Mouse (Mus musculus) adrenal gland, adult 2 months (tissue): ENCODE results near the gene Sim2. TPM values are rescaled to one million over a fixed set of nuclear protein-coding genes. Genes with fewer than 3 reads are reported as not detected.
A peak's percentile ranks its signal among the peaks of the same experiment; 100 is the strongest.

Experiments used
- DNase-seq: peaks from one replicate; pipeline ENCODE4 v3.0.0; 2021
- polyA plus RNA-seq: library from polyadenylated mRNA; depleted of rRNA; stranded (reverse); fragments of >200 nt; gene quantifications from 2 replicates; pipeline ENCODE4 v1.2.3, GENCODE M21; 2012
- total RNA-seq, 2 experiments: library from RNA; stranded (reverse); gene quantifications; 2 replicates each; pipeline ENCODE4 v1.2.3; 2021

The Sim2 gene
- total and polyA plus RNA-seq, 3 experiments: not detected

DNA sequence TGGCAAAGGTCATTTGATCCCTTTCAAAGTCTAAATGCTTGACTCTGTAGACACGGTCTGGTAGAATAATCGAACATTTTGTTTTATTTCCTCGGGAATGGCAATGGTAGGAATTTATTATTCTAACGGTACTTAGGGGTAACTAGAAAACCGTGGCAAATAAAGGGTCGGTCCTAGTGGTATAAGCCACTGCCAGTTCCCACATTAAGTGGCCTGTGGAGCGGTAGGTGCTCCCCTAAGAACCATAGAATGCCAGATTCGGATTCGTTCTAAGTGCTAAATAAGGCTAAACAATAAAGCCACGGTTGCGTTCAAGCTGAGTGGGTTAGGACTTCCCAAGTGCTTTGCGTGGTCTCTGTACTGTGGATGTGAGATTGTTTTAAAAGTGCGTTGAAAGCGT lies 11.7 kb downstream of the Sim2 start:
- DNase-seq: no peak

DNA sequence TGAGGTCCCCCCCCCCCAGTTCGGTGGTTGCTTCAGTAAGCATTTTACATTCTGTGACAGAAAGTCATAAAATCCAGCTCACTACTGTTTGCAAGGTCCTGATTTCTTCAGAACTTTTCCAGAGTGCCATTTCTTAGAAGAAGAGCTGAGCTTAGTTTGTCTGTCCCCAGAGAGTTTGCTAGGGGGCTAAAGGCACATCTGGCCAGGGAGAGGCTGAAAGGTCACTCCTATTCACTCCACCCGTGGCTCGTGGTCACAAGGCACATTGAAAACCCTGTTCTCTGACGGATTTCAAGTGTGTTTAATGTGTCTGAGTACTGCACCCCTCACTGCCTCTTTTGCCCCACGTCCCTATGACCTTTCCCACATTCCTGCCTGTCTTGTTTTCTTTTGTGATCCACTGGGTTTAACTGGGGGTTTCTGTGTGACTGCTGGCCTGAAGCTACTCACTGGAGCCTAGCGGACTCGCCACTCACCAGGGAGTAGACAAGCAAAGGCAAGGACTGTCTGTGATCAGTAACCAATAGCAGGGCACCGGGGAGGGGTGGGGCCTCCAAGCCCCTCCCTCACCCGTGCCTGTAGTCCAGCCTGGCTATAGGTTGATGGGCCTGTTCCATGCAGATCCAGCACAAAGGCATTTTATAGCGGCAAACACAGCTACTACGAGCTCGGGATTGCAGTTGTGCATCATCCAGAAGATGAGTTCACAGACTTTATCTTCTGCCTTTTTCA lies 13.2 kb downstream of the Sim2 start:
- DNase-seq: no peak

DNA sequence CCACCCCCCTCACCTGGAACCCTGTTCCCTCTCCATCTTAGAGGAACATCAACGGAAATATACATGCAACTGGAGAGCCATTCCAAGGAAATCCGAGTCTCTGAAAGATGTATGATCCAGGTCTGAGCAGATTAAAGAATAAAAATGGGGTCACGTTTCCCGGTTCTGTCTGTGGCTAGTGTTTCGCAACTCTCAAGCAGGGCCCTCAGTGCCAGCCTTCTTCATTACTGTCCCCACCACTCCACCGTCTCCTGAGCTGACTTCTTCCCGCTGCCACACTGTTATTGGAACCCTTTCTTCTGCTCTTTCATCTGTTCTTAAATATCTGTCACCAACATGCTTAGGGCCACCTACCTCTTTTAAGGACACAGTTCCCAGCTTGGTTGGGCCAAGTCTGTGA lies 28.4 kb downstream of the Sim2 start:
- no peak for DNase-seq

DNA sequence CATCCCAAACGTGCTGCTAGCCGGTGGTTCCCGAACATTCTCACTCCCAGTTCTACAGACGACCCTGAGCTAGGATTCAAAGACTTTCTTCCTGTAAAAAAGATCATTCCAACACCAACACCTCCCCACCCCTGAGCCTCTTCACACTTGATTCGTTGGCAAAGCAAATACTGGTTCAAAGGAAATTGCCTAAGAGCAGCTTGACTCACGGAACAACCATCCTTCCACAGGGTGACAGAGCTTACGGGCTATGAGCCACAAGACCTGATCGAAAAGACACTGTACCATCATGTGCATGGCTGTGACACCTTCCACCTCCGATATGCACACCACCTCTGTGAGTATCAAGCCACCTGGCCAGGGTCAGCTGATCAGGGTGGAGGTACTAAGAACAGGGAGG lies 30.0 kb downstream of the Sim2 start:
- no peak for DNase-seq

DNA sequence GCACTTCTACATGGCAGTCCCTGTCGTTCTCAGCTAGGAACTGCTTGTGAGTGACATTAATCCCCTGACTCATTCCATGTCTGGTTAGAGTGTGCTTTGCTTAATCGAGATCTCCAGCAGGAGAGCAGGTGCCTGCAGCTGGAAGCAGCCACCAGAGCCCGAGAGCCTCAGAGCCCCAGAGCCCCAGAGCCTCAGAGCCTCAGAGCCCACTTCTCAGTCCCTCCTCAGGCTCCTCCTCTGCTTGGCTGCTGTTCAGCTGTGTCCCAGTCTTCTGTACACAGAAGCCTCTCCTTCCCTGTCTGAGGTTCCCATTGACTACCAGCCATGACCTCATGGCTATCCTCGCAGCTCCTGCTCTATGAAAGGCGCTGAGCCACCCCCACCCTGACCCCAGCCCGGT lies 32.6 kb downstream of the Sim2 start:
- no peak for DNase-seq

DNA sequence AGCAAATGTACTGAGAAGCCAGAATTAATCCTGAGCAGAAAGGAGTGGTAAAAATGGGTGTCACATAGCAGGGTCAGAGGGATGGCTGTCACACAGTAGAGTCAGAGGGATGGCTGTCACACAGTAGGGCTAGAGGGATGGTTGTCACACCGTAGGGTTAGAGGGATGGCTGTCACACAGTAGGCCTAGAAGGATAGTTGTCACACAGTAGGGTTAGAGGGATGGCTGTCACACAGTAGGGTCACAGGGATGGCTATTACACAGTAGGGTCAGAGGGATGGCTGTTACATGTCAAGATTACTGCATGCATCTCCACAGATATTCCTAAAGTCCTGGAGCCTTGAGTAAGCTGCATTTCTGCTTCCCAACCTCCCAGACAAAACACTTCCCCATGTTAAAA lies 33.7 kb downstream of the Sim2 start:
- no peak for DNase-seq

DNA sequence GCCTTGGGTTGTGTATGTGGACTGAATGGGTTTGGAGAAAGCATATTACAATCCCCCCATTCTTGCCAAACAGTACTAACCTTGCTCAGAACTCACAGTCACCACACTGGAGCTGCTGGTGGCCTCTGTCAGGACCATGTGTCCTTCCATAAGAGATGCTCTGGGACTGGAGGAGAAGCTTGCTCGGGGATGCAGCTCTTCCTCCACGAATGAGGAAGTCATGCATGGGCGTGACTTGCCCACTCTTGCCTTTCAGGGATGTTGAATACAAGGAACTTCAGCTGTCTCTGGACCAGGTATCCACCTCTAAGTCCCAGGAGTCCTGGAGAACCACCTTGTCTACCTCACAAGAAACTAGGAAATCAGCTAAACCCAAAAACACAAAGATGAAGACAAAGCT lies 37.6 kb downstream of the Sim2 start:
- no peak for DNase-seq

DNA sequence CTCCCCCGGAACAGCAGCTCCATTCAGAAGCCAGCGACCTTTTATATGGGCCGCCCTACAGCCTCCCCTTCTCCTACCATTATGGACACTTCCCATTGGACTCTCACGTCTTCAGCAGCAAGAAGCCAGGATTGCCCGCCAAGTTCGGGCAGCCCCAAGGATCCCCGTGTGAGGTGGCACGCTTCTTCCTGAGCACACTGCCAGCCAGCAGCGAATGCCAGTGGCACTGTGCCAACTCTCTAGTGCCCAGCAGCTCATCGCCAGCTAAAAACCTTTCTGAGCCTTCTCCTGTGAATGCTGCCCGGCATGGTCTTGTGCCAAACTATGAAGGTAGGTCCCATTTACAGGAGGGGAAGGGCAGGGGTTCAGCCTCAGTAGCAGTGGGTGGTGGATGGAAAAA lies 38.5 kb downstream of the Sim2 start:
- DNase-seq: peak; percentile 69

DNA sequence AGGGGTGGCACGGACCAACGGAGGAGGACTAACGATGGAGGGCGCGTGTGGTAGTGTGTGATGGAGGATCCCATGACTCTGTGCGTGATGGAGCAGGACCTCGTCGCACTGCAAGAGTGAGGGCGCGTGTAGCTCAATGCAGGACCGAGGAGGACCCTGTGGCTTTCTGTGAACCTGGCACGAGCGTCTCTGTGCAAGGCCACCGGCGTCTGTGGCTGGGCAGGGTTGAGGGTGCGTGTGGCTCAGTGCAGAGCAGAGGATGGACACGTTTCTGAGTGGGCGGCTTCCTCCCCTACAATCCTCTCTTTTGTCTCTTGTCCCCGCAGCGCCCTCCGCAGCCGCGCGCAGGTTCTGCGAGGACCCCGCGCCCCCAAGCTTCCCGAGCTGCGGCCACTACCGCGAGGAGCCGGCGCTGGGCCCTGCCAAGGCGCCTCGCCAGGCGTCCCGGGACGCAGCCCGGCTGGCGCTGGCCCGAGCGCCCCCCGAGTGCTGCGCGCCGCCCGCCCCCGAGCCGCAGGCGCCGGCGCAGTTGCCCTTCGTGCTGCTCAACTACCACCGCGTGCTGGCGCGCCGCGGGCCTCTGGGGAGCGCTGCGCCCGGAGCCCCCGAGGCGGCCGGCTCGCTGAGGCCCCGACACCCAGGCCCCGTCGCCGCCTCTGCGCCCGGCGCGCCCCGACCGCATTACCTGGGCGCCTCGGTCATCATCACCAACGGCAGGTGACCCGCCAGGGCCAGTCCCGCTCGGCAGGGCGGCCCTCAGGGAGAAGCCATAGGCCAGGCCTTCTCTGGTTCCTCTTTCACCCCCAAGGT lies 40.6 kb downstream of the Sim2 start:
- no peak for DNase-seq

DNA sequence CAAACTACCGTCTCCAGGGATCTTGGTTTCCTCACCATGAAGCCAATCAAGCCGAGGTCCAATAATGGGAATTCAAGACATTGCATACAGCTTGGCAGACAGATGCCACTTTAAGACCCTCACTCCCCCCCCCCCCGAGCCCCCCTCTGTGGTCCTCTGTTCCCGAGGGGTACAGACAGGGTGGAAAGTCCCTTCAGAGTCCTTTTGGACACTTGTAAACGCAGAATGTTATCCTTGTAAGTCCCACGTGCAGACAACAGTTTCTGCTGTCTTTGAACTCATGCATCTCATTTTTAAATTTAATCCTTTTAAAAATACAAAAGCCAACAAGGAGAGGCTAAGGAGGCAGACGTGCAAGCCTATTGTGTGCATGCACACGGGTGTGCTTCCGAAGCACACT lies 41.5 kb downstream of the Sim2 start:
- no peak for DNase-seq

DNA sequence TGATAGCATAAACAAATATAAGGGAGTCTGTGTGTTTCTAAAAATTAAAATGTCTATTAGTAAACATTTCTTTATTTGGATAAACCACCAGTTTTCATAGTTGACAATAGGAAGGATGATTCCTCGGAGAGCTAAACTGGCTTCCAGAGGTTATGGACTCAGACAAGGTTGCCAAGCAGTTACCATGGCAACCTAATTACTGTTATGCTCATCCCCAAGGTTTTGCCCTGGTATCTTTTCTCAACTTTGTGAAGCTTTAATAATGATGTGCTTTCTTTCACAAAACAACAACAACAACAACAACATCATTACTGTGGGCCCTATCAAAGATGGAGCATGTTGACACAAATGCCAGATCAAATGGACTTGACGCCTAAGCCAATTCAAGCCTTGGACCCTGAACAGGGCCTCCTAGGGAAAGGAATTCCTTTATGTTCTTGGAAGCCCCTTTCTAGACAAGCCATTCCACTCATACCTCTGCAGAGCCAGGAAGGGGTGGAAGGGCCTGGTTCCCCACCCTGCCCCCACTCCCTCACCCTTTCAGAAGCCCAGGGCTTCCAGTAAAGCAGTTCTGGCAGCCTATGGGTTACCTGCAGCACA lies 43.6 kb downstream of the Sim2 start:
- no peak for DNase-seq

DNA sequence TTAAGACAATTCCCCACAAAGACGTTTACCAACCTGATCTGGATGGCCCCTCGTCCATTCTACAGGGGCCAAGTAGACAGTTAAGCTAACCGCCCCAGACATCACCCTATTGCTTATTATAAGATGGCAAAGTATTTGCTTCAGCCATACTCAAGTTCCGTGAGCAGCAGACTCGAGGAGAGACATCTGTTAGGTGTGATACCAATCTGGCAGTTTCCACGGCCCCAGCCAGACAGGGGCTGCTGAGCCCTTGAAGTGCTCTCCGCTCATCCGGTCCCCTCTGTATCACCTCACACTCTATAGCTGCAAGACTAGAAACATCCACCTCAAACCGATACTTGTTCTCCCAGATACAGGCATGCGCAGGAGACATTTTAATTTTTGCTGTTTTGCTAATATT lies 49.5 kb downstream of the Sim2 start:
- no peak for DNase-seq

DNA sequence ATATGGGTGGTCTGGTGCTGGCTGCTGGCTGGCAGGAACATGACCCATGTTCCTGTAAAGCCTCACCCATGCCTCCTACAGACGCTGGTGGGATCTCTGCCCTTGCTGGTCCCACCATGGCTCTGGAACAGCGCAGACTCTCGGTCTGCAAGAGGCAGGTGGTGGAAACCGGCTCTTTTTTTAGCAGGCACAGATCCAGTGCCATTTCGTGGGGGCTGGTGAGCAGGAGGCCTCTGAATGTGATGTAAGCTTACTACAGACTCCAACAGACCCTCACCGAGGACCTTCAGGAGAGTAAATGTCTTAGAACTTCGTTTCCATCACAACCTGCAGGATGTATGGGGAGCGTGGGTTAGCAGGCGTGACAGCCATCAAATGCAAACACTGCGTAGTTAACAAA lies 56.0 kb downstream of the Sim2 start:
- no peak for DNase-seq

DNA sequence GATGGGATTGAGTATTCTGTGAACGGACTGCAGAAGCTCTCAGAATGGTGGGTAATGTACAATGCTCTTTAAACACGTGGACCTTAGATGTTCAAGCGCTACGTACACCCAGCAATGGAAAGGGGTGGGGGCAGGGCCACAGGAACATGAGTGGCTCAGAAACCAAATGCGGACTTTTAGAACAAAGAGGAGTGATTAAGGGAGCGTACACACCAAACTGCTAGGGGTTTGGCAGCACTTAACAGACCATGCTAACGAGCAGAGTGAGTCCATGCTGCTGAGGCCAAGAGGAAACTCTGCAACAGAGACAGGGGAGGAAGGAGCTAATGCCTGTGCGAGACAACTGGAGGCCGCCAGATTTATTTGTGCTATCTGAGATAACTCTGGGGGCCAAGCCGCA lies 58.6 kb downstream of the Sim2 start:
- peak; percentile 43 for DNase-seq

DNA sequence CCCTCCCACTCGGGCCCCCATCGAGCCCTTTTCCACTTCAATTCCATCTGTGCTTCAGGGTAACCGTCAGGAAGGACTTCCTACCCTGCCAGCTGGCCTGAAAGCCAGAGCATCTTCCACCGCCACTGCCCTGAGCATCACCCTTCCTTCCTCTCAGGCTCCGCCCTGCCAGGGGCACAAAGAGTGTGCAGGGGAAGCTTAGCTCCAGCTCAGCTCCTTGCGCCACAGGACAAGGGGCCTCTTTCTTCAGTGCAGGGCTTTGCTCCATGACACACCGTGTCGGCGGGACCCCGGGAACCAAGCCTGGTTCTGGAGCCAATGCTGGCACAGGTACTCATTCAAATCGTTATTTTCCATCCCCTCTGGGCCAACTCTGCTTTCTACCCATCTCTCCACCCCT lies 63.4 kb downstream of the Sim2 start:
- peak; percentile 14 for DNase-seq

DNA sequence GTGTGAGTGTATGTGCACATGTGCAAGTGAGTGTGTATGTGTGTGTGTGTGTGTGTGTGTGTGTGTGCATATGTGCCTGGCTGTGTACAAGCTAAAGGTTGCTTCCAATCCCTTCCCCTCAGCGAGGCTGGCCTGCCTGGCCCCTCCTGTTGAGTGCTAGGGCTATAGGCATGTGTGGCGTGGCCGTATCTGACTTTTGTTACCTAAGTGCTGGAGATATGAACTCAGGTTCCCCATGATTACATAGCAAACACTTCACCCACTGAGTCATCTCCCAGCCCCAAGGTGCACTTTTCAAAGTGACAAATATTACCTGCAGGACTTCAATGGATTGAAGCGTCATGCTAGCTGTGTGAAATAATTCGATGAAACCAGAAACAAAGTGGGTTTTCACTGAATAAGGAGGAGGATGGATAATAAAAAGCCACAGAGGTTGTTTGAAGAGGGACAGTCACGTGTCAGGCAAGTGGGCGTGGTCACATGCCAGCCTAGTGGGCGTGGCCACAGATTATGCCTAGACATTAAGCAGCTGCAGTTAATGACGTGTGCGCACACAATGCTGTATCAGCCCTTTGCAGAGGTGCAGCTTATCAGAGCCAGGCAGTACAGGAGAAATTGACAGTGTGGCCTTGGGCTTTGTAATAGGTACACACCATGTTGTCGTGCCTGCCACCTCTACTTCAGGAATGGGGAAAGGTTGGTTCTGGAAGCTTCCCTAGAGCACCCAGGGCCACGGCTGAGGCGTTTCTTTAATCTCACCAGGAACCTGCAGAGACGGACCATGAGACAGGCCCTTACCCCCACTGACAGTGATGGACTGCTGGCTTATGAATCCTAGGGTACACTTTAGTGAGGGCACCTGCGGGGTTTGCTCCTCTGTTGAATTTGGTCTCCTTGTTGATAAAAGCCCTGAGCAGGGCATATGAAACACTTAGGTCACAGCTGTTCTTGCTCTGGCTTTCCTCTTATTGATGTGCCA lies 65.7 kb downstream of the Sim2 start:
- no peak for DNase-seq

DNA sequence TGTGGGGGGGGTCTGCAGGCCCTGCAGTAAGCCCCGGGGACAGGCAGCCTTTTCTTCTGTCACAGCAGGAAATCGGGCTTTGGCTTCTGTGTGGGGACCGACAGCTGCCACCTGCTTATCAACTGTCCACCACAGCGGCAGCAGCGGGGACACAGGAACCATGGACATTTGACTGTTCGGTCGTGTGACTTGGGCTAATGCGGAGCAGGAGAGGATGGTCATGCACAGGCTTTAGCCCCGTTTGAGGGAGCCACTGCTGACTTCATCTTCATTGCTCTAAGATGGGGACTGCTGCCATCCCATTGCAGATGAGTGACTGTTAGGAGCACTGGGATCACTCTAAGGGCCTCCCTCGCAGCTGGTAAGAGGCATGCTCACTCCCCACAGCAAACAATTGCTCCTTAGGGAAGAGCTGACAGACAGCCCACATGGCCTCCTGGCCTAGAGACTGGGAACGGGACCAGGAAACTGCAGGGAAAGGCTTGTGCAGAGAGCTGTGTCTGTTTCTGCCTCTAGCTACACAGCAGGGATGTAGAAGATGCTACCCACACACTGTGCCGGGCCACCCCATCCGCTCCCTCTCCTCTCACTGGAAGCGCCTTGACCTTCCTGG lies 70.4 kb downstream of the Sim2 start:
- DNase-seq: no peak

DNA sequence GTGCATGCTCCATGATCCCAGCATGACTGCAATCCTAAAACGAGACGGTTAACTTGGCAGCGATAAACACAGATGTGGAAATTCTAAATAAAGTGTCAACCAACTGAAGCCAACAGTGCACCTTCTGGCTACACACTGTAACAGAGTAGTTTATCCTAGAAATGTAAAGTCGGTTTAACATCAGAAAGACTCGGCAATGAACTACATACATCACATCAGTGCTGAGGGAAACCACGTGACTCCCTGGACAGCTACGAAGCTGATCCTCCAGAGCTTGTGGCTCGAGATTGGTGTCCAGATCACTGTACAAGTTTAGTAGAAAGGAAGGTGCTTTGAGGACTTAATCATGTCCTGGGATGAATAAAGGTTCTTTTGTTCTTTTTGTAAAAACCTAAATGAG lies 73.1 kb downstream of the Sim2 start:
- no peak for DNase-seq

DNA sequence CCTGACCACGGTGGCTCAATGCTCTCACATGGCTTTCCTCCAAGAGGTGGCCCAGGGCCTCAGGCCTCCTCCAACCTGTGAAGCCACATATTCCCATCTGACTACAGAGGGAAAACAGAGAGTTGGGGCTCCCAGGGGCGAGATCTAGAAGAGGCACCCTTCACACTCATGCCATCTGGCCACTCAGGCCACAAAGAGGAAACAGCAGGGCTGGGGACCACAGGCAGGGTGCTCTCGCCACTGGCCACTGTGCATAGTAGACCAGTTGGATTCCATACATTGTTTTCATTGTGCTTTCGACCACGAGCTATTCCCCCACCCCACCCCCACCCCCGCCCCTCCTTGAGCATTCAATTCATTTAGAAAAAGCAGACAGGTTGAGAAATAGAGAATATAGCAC lies 77.3 kb downstream of the Sim2 start:
- DNase-seq: no peak

DNA sequence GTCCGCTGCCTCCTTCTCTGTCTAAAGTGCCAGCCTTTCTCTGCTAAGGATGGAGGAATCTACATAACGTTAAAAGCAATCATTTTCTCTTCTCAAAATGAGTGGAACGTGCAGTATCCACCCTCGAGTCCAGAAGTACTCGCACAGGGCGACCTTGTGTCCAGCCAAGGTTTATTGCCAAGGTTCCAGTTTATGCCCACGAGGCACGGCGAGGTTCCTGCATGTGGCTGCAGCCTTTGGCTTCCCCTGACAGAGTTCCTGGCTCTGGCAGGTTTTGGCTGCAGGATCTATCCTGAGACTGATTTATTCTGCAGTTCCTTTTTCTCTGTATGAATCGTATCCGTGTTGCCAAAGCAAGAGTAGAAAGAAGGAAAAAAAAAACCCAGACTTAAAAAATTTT lies 78.3 kb downstream of the Sim2 start:
- peak; percentile 68 for DNase-seq

DNA sequence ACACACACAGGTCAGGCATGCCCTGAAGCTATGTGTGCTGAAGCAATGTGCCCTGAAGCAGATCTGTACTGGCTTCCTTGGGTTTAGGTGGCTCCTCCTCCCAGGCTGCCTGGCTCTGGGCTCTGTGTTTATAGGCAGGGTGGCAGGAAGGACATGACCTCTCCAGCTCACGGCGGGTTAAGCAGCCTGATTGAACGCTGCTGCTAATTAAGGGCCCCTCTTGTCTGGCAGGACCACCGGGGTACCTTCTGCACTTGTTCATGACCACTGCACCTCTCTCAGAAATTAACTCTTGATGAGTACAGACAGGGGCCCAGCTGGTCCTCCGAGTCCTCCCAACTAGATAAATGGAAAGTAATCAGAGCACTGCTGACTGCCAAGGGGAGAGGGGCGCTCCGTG lies 79.5 kb downstream of the Sim2 start:
- no peak for DNase-seq

DNA sequence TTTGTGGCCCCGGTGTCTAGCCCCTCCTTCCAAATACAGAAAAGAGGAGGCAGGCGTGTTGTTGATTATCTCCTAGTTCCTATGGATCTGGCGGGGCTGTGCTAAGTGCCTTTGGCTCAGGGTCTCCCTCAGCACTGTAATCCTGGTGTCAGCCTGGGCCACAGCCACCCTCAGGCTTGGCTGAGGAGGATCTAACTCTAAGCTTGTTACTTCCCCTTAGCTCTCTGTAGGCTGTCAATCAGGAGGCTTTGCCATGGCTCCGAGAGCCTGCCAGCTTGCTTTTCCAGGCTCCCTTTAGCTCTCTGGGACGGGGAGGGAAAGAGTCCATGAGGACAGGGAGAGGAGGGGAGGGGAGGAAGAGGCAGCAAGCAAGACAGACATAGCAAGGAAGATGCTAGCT lies 80.2 kb downstream of the Sim2 start:
- no peak for DNase-seq
